Mouse (Mus musculus) heart, adult 2 months (tissue): ENCODE measurements around the gene Cbx2.

Source experiments
- CTCF ChIP-seq: fragments of 200-600 bp; IDR thresholded peaks from 2 replicates; pipeline ENCODE4 v1.8.1; 2022; ENCODE audit warnings: antibody characterized with exemption, mild to moderate bottlenecking, moderate library complexity
- EP300 ChIP-seq: fragments of 200-500 bp; IDR thresholded peaks from 2 replicates; pipeline ENCODE4 v1.6.1; 2011; ENCODE audit warnings: low read depth, low read length, control low read depth; ENCODE audit not compliant: insufficient read depth
- POLR2A ChIP-seq: fragments of 200-500 bp; IDR thresholded peaks from 2 replicates; pipeline ENCODE4 v1.6.1; 2011; ENCODE audit warnings: mild to moderate bottlenecking, low read depth, low read length, control low read depth; ENCODE audit not compliant: insufficient read depth

GRCm38 (mm10) chr11:119072239-119072638, 49.5 kb downstream of the Cbx2 start:
- TF ChIP-seq POLR2A (no peak), EP300 (no peak), CTCF (no peak)
